Mouse (Mus musculus) hematopoietic stem cell, adult 5-6 weeks (primary cell): ENCODE measurements around the gene Sec14l5. TPM values are rescaled to one million over a fixed set of nuclear protein-coding genes. Genes with fewer than 3 reads are reported as not detected.

Experiments used
- ATAC-seq, 2 experiments: fragments of 125-278 bp in 1 of 2; replicated peaks in 1 of 2; 2 replicates each; pipeline ENCODE4 v1.8.0; 2016 to 2017; ENCODE audit warnings: inconsistent platforms in 2 of 2, mild to moderate bottlenecking in 2 of 2, moderate number of reproducible peaks in 2 of 2, low read depth in 1 of 2, moderate TSS enrichment in 1 of 2; ENCODE audit not compliant: low FRiP score in 2 of 2, poor library complexity in 2 of 2, severe bottlenecking in 2 of 2, insufficient read depth in 1 of 2, low TSS enrichment in 1 of 2
- total RNA-seq: library from RNA; stranded (forward); fragments of 172-1452, 232-1000 nt; gene quantifications from 2 replicates; pipeline ENCODE4 v1.2.3, GENCODE M21; 2017

The Sec14l5 gene
- total RNA-seq, 1 experiment from 2014 or later = not detected

GRCm38 (mm10) chr16:5145570-5145969 is 1.3 kb upstream of the Sec14l5 start:
- peak; percentile 71 to 72; a peak in 3 of 4 replicates for ATAC-seq

- peak; percentile 84 to 90 for ATAC-seq
Observed at GRCm38 (mm10) chr16:5146367-5147036, 407 bp upstream of the Sec14l5 start.

- ATAC-seq = no peak
Observed at GRCm38 (mm10) chr16:5150544-5150943, 3.6 kb downstream of the Sec14l5 start.

- ATAC-seq = no peak
Observed at GRCm38 (mm10) chr16:5153299-5154026, 6.6 kb downstream of the Sec14l5 start.

- ATAC-seq = no peak
Observed at GRCm38 (mm10) chr16:5155014-5155413, 8.1 kb downstream of the Sec14l5 start.

- ATAC-seq = no peak
Observed at GRCm38 (mm10) chr16:5156495-5156894, 9.6 kb downstream of the Sec14l5 start.

- no peak for ATAC-seq
Observed at GRCm38 (mm10) chr16:5157113-5157512, 10.2 kb downstream of the Sec14l5 start.

GRCm38 (mm10) chr16:5159248-5159647 is 12.3 kb downstream of the Sec14l5 start:
- ATAC-seq = no peak

- no peak for ATAC-seq
Observed at GRCm38 (mm10) chr16:5164327-5164726, 17.4 kb downstream of the Sec14l5 start.

GRCm38 (mm10) chr16:5168038-5168437 is 21.1 kb downstream of the Sec14l5 start:
- ATAC-seq = no peak

- no peak for ATAC-seq
Observed at GRCm38 (mm10) chr16:5168829-5169228, 21.9 kb downstream of the Sec14l5 start.

GRCm38 (mm10) chr16:5172636-5173035 is 25.7 kb downstream of the Sec14l5 start:
- no peak for ATAC-seq

GRCm38 (mm10) chr16:5183310-5183975 is 36.5 kb downstream of the Sec14l5 start:
- ATAC-seq = no peak

GRCm38 (mm10) chr16:5184101-5184500 is 37.2 kb downstream of the Sec14l5 start:
- no peak for ATAC-seq

- no peak for ATAC-seq
Observed at GRCm38 (mm10) chr16:5184956-5185355, 38.0 kb downstream of the Sec14l5 start.

- ATAC-seq = no peak
Observed at GRCm38 (mm10) chr16:5185691-5186090, 38.8 kb downstream of the Sec14l5 start.

GRCm38 (mm10) chr16:5186234-5186633 is 39.3 kb downstream of the Sec14l5 start:
- ATAC-seq = no peak

- ATAC-seq = peak; percentile 49 to 79; a peak in 3 of 4 replicates
Observed at GRCm38 (mm10) chr16:5195080-5195479, 48.2 kb downstream of the Sec14l5 start.
